Mouse (Mus musculus) urinary bladder, postnatal 25 days (tissue): Measurements from ENCODE around the gene Tmem209.

Experiments
- DNase-seq: peaks from one replicate; pipeline ENCODE4 v3.0.0; 2022; ENCODE audit warnings: low spot score

Gene Tmem209

GRCm38 (mm10) chr6:30509265-30510239 is at the start of gene Tmem209, which contains the start of gene Ssmem1:
Tmem209 (minus strand) TSS chr6:30509783.
Ssmem1 (plus strand) TSS chr6:30509849.
- DNase-seq: peak; percentile 100

GRCm38 (mm10) chr6:30556080-30556479 is 46.5 kb upstream of the Tmem209 start:
- no peak for DNase-seq

- no peak for DNase-seq
These were observed 45.1 kb upstream of the Tmem209 start for GRCm38 (mm10) chr6:30554621-30555170.

GRCm38 (mm10) chr6:30554092-30554491 is 44.5 kb upstream of the Tmem209 start:
- DNase-seq: no peak

- DNase-seq: no peak
These were observed 43.9 kb upstream of the Tmem209 start for GRCm38 (mm10) chr6:30553381-30554010.

- no peak for DNase-seq
These were observed 43.0 kb upstream of the Tmem209 start for GRCm38 (mm10) chr6:30552628-30553027.

GRCm38 (mm10) chr6:30551644-30552580 is 42.3 kb upstream of the Tmem209 start:
- DNase-seq: no peak

GRCm38 (mm10) chr6:30551193-30551515 is 41.6 kb upstream of the Tmem209 start:
- DNase-seq: no peak

- no peak for DNase-seq
These were observed 41.1 kb upstream of the Tmem209 start for GRCm38 (mm10) chr6:30550496-30551192.

GRCm38 (mm10) chr6:30549231-30549761 is 39.7 kb upstream of the Tmem209 start:
- DNase-seq: no peak

GRCm38 (mm10) chr6:30547656-30548306 is 38.2 kb upstream of the Tmem209 start:
- DNase-seq: peak; percentile 21

GRCm38 (mm10) chr6:30547274-30547645 is 37.7 kb upstream of the Tmem209 start:
- DNase-seq: no peak

- peak; percentile 10 for DNase-seq
These were observed 37.1 kb upstream of the Tmem209 start for GRCm38 (mm10) chr6:30546571-30547273.

GRCm38 (mm10) chr6:30545689-30546088 is 36.1 kb upstream of the Tmem209 start:
- no peak for DNase-seq

GRCm38 (mm10) chr6:30543851-30544250 is 34.3 kb upstream of the Tmem209 start:
- no peak for DNase-seq

GRCm38 (mm10) chr6:30543077-30543476 is 33.5 kb upstream of the Tmem209 start:
- no peak for DNase-seq

- DNase-seq: no peak
These were observed 32.7 kb upstream of the Tmem209 start for GRCm38 (mm10) chr6:30542277-30542676.

- no peak for DNase-seq
These were observed 31.6 kb upstream of the Tmem209 start, which contains the start of gene Cpa2 for GRCm38 (mm10) chr6:30541009-30541799. Cpa2 (plus strand) TSS chr6:30541582.

- no peak for DNase-seq
These were observed 29.2 kb upstream of the Tmem209 start for GRCm38 (mm10) chr6:30538800-30539199.
